Mouse (Mus musculus) liver, postnatal 0 days (tissue): ENCODE measurements around the gene Rnf148. TPM values are rescaled to one million over a fixed set of nuclear protein-coding genes. Genes with fewer than 3 reads are reported as not detected.

Source experiments
- ATAC-seq: fragments of 200-750 bp; cut with Nextera tagmentation; 2 replicates; pipeline ENCODE4 v1.8.0; 2017; ENCODE audit warnings: mild to moderate bottlenecking, moderate library complexity
- DNase-seq: peaks from one replicate; pipeline ENCODE4 v3.0.0-alpha.2; 2016
- H3K27ac ChIP-seq: fragments of 300-500 bp; sonication (generic); 2 replicates; pipeline ENCODE4 v1.5.1; 2014; ENCODE audit warnings: antibody characterized with exemption, moderate library complexity, mild to moderate bottlenecking, low read depth
- H3K27me3 ChIP-seq: fragments of 300-500 bp; sonication (generic); 2 replicates; pipeline ENCODE4 v1.6.1; 2014; ENCODE audit warnings: low read length, control low read depth, mixed read lengths; ENCODE audit not compliant: insufficient read depth
- H3K36me3 ChIP-seq: fragments of 300-500 bp; sonication (generic); replicated peaks from 2 replicates; pipeline ENCODE4 v1.6.1; 2014; ENCODE audit warnings: mild to moderate bottlenecking, control low read depth, low read length, moderate library complexity, mixed read lengths; ENCODE audit not compliant: insufficient read depth
- H3K4me1 ChIP-seq: fragments of 300-500 bp; sonication (generic); 2 replicates; pipeline ENCODE4 v1.6.1; 2014; ENCODE audit warnings: antibody characterized with exemption, mild to moderate bottlenecking, control low read depth; ENCODE audit not compliant: insufficient read depth
- H3K4me2 ChIP-seq: fragments of 300-500 bp; sonication (generic); 2 replicates; pipeline ENCODE4 v1.6.1; 2014; ENCODE audit warnings: low read depth, mild to moderate bottlenecking, low read length, moderate library complexity, mixed read lengths
- H3K4me3 ChIP-seq: fragments of 300-500 bp; sonication (generic); 2 replicates; pipeline ENCODE4 v1.5.1; 2014; ENCODE audit warnings: low read depth, low read length
- H3K9ac ChIP-seq: fragments of 300-500 bp; sonication (generic); replicated peaks from 2 replicates; pipeline ENCODE4 v1.6.1; 2014; ENCODE audit warnings: mild to moderate bottlenecking, moderate library complexity
- H3K9me3 ChIP-seq: fragments of 300-500 bp; sonication (generic); 2 replicates; pipeline ENCODE4 v1.6.1; 2016; ENCODE audit warnings: mild to moderate bottlenecking, control low read depth, low read length, mixed read lengths
- CTCF ChIP-seq: sonication (generic); IDR thresholded peaks from 2 replicates; pipeline ENCODE4 v1.5.1; 2016; ENCODE audit warnings: antibody characterized with exemption, low read depth
- EP300 ChIP-seq: IDR thresholded peaks from 2 replicates; pipeline ENCODE4 v1.6.1; 2016; ENCODE audit warnings: antibody characterized with exemption, low read depth, mild to moderate bottlenecking
- WGBS: fragments of 180-500 bp; shearing (Covaris S2); extraction: QIAGEN DNeasy Blood & Tissue Kit; methylation state at CpG from one replicate; pipeline ENCODE4 v1.1.7; 2014; ENCODE audit not compliant: insufficient replicate concordance; 5-methylcytosine and 5-hydroxymethylcytosine counted together
- polyA plus RNA-seq: library from polyadenylated mRNA; unstranded; fragments of >200 nt; fragmentation: Nextera tagmentation; extraction: Ambion mirVana; gene quantifications from 2 replicates; pipeline ENCODE4 v1.2.1, GENCODE M21; 2015

Rnf148 gene
- not detected in 2 replicates for polyA plus RNA-seq

DNA sequence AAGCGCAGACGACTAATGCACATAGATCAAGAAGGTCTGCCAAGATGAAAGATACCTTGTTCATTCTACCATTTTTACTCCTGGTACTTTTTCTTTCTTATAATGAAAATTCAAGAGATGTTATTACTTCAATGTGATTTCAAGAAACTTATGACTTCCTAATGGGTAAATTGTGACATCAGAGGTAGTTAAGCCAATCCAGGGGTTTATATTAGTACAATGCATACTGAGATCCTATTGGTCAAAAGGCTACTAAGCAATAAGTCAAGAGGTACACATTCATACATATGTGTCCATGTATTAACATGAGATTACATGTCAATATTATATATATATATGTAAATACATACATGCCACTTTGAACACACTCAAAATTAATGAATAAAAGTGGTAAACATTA is at the start of gene Rnf148:
Gene Rnf148, minus strand, starts transcription at position 101 of the 400 bp plus-strand sequence.
- whole genome bisulfite sequencing, result 79% methylated on average over 2 of the region's 2 CpGs
- Histone ChIP-seq H3K9me3 (no peaks in the 10 kb centered on the region), H3K27ac (no peak within 1 kb of the TSS), H3K4me3 (no peak within 1 kb of the TSS), H3K36me3 (no peaks in the 10 kb centered on the region), H3K27me3 (no peaks in the 10 kb centered on the region), H3K9ac (no peak within 1 kb of the TSS), H3K4me2 (no peak within 1 kb of the TSS), H3K4me1 (no peaks in the 10 kb centered on the region)
- ATAC-seq, result no peak
- TF ChIP-seq EP300 (no peak), CTCF (no peak)
- no peak for DNase-seq

DNA sequence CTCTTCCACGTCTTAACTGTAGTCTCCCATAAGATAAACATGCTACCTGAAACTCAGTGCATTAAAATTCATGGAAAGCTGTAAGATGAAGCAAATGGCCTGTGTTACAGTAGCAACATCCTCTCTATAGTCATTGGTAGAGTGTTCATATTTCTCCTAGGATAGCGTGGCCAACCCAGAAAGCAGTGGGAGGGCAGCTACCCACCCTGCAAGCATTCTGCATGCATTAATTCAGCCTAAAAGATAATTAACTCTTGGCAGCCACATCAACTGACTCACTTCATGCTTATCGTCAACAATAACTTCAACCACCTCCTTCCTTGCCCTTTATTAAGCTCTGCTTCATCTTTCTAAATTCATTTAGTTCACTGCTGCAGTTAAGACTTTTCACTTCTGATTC is 45.9 kb upstream of the Rnf148 start:
- 69% methylated on average over 3 of the region's 3 CpGs for WGBS
- DNase-seq (no peak), ATAC-seq (no peak)
- H3K27me3 ChIP-seq, result no peaks in the 10 kb centered on the region
- H3K27ac ChIP-seq, result no peak overlapping the region
- no peaks in the 10 kb centered on the region for H3K4me1 ChIP-seq
- H3K36me3 ChIP-seq, result no peaks in the 10 kb centered on the region
- no peak for TF ChIP-seq CTCF
- TF ChIP-seq EP300, result no peak
- no peak overlapping the region for H3K4me3 ChIP-seq
- no peak overlapping the region for H3K4me2 ChIP-seq
- no peak overlapping the region for H3K9ac ChIP-seq
- no peaks in the 10 kb centered on the region for H3K9me3 ChIP-seq

DNA sequence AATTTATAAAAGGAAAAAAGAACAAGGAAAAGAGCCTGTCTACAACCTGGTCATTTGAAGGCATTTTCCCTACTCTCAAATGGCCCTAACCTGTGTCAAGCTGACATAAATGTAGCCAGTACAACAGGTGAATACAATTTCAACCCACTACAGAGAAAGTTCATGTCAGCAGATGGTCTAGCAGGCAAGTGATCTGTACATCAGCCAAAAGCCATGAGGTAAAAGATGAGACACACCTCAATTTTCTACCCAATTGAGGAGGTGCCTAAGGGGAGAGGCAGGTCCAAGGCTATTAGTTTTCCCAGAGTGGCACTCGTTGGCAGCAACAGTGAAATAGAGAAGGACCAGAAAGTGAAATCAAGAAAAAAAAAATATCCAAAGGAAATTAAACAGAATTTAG is 23.2 kb upstream of the Rnf148 start:
- TF ChIP-seq CTCF, result no peak
- TF ChIP-seq EP300, result no peak
- Histone ChIP-seq H3K27me3 (no peaks in the 10 kb centered on the region), H3K4me1 (no peaks in the 10 kb centered on the region), H3K4me2 (no peak overlapping the region), H3K36me3 (no peaks in the 10 kb centered on the region), H3K9ac (no peak overlapping the region), H3K4me3 (no peak overlapping the region), H3K27ac (no peak overlapping the region), H3K9me3 (no peaks in the 10 kb centered on the region)
- ATAC-seq (no peak), DNase-seq (no peak)
- WGBS, result 53% methylated on average over 1 of the region's 1 CpGs

DNA sequence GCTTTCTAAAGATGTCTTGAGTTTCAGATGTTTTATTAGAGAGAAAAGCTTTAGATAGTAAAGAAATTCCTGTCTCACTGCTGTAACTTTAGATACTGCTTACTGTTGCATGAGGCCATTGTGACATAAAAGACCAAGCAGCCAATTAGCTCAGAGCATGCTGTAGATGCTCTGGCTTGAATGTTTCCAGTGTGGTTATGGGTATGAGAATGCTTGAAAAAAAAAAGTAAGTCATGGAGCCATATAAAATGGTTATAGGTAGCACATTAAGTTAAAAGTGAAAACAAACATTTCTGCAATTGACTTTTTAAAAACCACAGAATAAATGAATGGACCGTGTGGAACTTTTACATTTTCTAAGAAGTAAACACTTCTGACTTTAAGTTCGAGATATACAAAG is 4.7 kb downstream of the Rnf148 start, which contains the start of gene Rnf133:
Gene Rnf133, minus strand, starts transcription at position 101 of the 400 bp plus-strand sequence.
- no peak for ATAC-seq
- no peak within 1 kb of the TSS for H3K27ac ChIP-seq

DNA sequence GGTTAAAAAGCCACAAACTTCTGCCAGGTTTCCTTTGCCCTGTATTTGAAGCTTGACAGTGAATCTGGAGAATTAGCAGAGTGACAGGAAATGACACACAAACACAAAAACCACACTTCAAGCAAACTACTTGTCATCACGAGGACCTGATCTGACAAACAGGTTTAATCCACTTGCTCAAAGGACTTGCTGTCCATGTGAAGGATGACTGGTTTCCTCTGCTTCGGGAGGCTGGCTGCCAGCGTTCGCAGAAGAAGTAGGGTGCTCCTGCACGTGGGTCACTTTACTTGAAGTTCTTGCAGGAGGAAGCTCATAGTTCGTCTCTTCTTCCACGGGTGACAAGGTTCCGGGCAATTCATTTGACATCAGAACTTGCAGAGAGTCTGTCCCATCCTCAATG is 6.2 kb downstream of the Rnf148 start:
- 32% methylated on average over 8 of the region's 8 CpGs for WGBS
- DNase-seq (no peak), ATAC-seq (no peak)
- H3K9me3 ChIP-seq, result no peaks in the 10 kb centered on the region
- no peak overlapping the region for H3K4me3 ChIP-seq
- H3K4me2 ChIP-seq, result no peak overlapping the region
- H3K9ac ChIP-seq, result no peak overlapping the region
- H3K27ac ChIP-seq, result no peak overlapping the region
- H3K36me3 ChIP-seq, result no peaks in the 10 kb centered on the region
- TF ChIP-seq EP300, result no peak
- no peak for TF ChIP-seq CTCF
- H3K27me3 ChIP-seq, result no peaks in the 10 kb centered on the region
- no peaks in the 10 kb centered on the region for H3K4me1 ChIP-seq

More for the DNA sequence above, 4.7 kb downstream of the Rnf148 start, which contains the start of gene Rnf133:
- no peak within 1 kb of the TSS for H3K9ac ChIP-seq
- DNase-seq, result no peak
- no peaks in the 10 kb centered on the region for H3K27me3 ChIP-seq
- H3K4me3 ChIP-seq, result no peak within 1 kb of the TSS
- H3K9me3 ChIP-seq, result no peaks in the 10 kb centered on the region
- H3K4me2 ChIP-seq, result no peak within 1 kb of the TSS
- H3K36me3 ChIP-seq, result no peaks in the 10 kb centered on the region
- TF ChIP-seq CTCF (no peak), EP300 (no peak)
- H3K4me1 ChIP-seq, result no peaks in the 10 kb centered on the region
- WGBS, result 71% methylated on average over 2 of the region's 2 CpGs

DNA sequence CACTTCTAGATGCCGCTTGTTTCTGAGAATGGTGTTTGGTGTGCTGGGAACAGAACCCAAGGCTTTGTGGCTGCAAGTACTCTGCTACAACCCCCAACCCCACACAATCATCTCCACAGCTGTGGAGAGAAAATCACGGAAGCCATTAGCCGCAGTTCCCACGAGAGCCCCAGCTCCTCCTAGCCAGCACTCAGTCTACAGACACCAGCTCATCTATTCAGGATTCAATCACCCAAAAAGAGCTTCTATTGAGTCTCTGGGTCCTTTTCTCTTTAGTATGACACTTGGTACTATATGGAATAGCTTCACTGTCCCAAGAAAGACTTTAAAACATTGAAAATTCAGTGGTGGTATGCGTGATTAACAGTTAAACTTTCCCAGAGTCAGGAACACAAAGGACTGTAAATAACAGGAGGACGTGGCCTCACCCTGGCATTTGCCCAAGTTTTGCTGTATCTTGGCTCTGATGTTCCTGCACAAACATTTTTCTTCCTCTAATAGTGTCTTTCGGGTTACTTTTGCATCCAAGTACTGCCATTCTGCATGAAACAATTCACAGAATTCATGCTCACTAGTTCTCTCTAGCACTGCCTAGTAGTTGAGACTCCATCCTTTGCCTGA is 7.2 kb downstream of the Rnf148 start:
- H3K4me3 ChIP-seq, result no peak overlapping the region
- no peak for TF ChIP-seq CTCF
- TF ChIP-seq EP300, result no peak
- no peaks in the 10 kb centered on the region for H3K4me1 ChIP-seq
- no peak overlapping the region for H3K9ac ChIP-seq
- ATAC-seq (no peak), DNase-seq (no peak)
- no peak overlapping the region for H3K4me2 ChIP-seq
- 71% methylated on average over 7 of the region's 7 CpGs for WGBS
- no peak overlapping the region for H3K27ac ChIP-seq
- H3K36me3 ChIP-seq, result no peaks in the 10 kb centered on the region
- no peaks in the 10 kb centered on the region for H3K27me3 ChIP-seq
- no peaks in the 10 kb centered on the region for H3K9me3 ChIP-seq

DNA sequence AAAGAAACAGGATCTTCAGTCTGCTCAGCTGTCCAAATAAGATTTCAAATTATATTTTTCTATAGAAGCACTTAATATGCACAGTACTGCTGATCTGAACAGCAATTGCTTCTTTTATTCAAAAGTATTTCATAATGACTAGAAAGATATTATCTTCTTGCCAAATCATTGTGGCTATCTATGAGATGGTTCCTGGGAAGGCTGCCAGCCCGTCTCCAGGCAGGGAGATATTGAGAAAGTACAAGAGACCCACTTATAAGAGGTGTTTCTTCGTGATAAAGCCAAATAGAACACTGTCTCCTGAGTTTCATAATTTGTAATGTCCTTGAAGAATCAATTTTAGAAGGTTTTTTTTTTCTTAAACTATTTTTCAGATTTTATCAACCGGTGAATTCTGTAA is 17.9 kb downstream of the Rnf148 start:
- H3K4me3 ChIP-seq, result no peak overlapping the region
- no peaks in the 10 kb centered on the region for H3K9me3 ChIP-seq
- no peak overlapping the region for H3K27ac ChIP-seq
- DNase-seq, result no peak
- 61% methylated on average over 3 of the region's 3 CpGs for WGBS
- ATAC-seq, result no peak
- H3K36me3 ChIP-seq, result no peaks in the 10 kb centered on the region
- no peaks in the 10 kb centered on the region for H3K4me1 ChIP-seq
- no peak for TF ChIP-seq CTCF
- TF ChIP-seq EP300, result no peak
- no peak overlapping the region for H3K9ac ChIP-seq
- no peaks in the 10 kb centered on the region for H3K27me3 ChIP-seq
- no peak overlapping the region for H3K4me2 ChIP-seq
